Mouse (Mus musculus): Measurements from ENCODE around the gene Eif3k. TPM values are rescaled to one million over a fixed set of nuclear protein-coding genes. Genes with fewer than 3 reads are reported as not detected.

Eif3k gene
- 282 and 286 TPM in 2 replicates for polyA plus RNA-seq (2015; fragmentation: Nextera tagmentation; extraction: Ambion mirVana)

DNA sequence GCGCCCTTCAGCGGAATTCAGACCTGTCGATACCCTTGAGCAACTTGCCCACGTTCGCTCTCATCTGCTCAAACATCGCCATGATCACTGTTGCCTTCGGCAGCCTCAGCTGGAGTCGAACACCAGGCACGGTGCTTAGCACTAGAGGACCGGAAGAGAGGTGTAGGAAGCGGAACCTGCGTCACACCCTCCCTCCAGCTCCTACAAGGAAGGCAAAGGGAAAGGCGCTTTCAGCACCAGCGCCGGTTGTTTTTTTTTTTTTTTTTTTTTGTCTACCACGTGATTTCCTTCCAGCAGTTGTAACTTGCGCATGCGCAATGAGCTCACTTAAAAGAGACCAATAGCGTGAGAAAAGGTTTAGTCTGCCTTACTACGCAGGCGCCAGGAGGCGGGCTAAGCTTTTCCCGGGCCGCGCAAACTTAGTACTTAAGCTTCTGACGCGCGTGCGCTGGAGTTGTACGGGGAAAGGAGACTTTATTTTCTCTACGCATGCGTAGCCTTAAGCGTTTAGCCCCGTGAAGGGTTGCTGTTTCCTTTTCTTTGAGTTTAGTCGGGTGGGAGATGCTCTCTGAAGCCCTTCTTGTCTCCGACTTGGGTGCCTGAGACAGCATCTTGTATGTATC is at the start of gene Eif3k, which contains the start of gene Map4k1:
Eif3k (minus strand) TSS at position 214 of the 623 bp plus-strand sequence.
Map4k1 (plus strand) TSS at position 400 of the 623 bp plus-strand sequence.
- Histone ChIP-seq H3K9ac (ENCODE audit: low read depth, low read length) (peak within 1 kb of the TSS; percentile 60), H3K27ac (ENCODE audit: low read depth, low read length) (peak within 1 kb of the TSS; percentile 76), H3K4me1 (replicated peaks; ENCODE audit: control insufficient read depth, insufficient read depth, low read length) (peaks cover 5% of the 10 kb centered on the region; the same call in 1 of the 2 replicates), H3K36me3 (ENCODE audit: control insufficient read depth, insufficient read depth) (peaks cover 28% of the 10 kb centered on the region), H3K4me2 (replicated peaks; ENCODE audit: low read depth) (peak within 1 kb of the TSS; percentile 85), H3K4me3 (ENCODE audit: low read depth, low read length) (peak within 1 kb of the TSS; percentile 71), H3K27me3 (replicated peaks; ENCODE audit: control insufficient read depth, insufficient read depth, low read length) (no peaks in the 10 kb centered on the region), H3K9me3 (ENCODE audit: control insufficient read depth) (no peaks in the 10 kb centered on the region)
- peak; percentile 10; the same call in 1 of the 2 replicates for TF ChIP-seq CTCF (IDR thresholded peaks at IDR 0.05; ENCODE audit: low read depth)
- peak; percentile 95 for ATAC-seq
- under 1% methylated on average over 36 of the region's 36 CpGs for WGBS

DNA sequence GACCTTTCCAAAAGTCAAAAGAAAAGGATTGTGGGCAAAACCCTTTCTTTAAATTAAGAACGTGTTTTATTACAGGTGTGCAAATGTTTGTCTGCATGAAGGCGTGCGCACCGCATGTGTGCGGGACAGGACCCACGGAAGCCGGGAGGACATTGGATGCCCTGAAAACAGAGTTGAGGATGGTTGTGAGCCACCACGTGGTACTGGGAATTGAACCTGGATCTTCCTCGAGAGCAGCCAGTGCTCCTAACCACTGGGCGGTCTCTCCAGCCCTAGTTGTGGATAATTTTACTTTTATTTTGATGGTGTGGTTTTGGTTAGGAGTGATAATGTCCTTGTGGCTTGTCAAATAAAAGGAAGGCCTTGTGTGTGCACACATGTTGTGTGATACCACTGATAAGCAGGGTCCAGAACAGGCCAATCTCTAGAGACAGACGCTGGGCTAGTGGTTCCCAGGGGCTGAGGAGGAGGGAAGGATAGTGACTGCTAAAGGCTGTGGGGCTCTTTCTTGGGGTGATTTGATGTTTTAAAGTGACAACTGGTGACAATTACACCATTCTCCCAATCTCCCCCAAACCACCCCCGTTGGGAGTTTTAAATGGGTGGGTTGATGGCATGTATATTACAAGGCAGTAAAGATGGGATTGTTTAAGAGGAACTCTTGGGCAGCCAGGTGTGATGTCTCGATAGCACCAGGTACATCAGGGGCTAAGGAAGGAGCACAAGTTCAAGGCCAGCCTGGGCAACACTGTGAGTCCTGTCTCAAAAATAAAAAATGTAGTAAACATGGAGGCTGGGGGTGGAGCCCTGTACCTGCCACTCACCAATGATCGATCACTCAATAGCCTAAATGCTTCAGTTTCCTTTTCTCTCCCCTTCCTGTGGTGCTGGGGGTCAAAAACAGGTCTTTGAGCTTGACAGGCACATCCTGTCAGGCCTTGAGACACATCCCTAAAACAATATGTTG is 48.3 kb upstream of the Eif3k start:
- no peak for ATAC-seq
- H3K36me3 ChIP-seq (ENCODE audit: control insufficient read depth, insufficient read depth): no peaks in the 10 kb centered on the region
- H3K9ac ChIP-seq (ENCODE audit: low read depth, low read length): no peak overlapping the region
- no peaks in the 10 kb centered on the region for H3K9me3 ChIP-seq (ENCODE audit: control insufficient read depth)
- H3K4me1 ChIP-seq (replicated peaks; ENCODE audit: control insufficient read depth, insufficient read depth, low read length): no peaks in the 10 kb centered on the region
- WGBS: 86% methylated on average over 14 of the region's 14 CpGs
- no peaks in the 10 kb centered on the region for H3K27me3 ChIP-seq (replicated peaks; ENCODE audit: control insufficient read depth, insufficient read depth, low read length)
- no peak overlapping the region for H3K4me3 ChIP-seq (ENCODE audit: low read depth, low read length)
- no peak overlapping the region for H3K4me2 ChIP-seq (replicated peaks; ENCODE audit: low read depth)
- H3K27ac ChIP-seq (ENCODE audit: low read depth, low read length): no peak overlapping the region
- TF ChIP-seq CTCF (IDR thresholded peaks at IDR 0.05; ENCODE audit: low read depth): no peak

DNA sequence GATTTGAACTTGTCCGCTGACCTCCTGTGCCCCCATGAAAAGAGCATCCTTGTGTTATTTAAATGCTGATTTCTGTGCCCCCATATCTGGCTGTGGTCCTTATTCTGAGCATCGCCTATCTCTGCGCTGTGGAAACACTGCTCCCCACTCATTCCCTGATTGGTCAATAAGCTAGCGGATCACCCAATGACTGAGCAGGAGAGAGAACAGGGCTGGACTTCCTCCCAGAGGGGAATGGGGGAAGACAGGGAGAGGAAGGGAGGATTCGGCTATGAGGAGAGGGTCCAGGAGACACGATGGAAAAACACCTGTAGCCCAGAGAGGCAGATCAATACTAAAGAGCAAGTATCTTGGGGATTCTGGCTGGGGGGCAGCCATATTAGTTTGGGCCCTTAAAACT is 47.1 kb upstream of the Eif3k start:
- H3K27ac ChIP-seq (ENCODE audit: low read depth, low read length): no peak overlapping the region
- 83% methylated on average over 6 of the region's 6 CpGs for WGBS
- no peak overlapping the region for H3K4me2 ChIP-seq (replicated peaks; ENCODE audit: low read depth)
- TF ChIP-seq CTCF (IDR thresholded peaks at IDR 0.05; ENCODE audit: low read depth): no peak
- no peaks in the 10 kb centered on the region for H3K27me3 ChIP-seq (replicated peaks; ENCODE audit: control insufficient read depth, insufficient read depth, low read length)
- no peak for ATAC-seq
- no peaks in the 10 kb centered on the region for H3K9me3 ChIP-seq (ENCODE audit: control insufficient read depth)
- H3K9ac ChIP-seq (ENCODE audit: low read depth, low read length): no peak overlapping the region
- H3K36me3 ChIP-seq (ENCODE audit: control insufficient read depth, insufficient read depth): no peaks in the 10 kb centered on the region
- H3K4me1 ChIP-seq (replicated peaks; ENCODE audit: control insufficient read depth, insufficient read depth, low read length): no peaks in the 10 kb centered on the region
- no peak overlapping the region for H3K4me3 ChIP-seq (ENCODE audit: low read depth, low read length)

DNA sequence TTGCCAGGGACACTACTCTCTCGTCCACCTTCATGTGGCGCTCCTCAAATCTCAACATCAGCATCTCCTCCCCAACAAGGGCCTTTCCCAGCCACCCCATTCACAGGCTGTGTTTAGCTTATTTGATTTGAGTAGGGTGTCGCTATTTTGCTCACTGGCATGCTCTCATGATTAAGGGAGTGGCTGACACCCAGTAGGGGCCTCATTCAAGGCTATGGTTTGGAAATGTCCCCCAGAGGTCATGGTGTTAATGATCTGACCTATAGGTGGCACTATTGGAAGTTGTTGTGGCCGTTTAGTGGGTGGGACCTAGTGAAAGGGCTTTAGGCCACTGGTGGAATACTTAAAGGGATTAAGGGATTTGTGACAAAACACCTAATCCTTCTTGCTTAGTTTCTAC is 45.1 kb upstream of the Eif3k start:
- Histone ChIP-seq H3K9me3 (ENCODE audit: control insufficient read depth) (no peaks in the 10 kb centered on the region), H3K4me2 (replicated peaks; ENCODE audit: low read depth) (no peak overlapping the region), H3K4me1 (replicated peaks; ENCODE audit: control insufficient read depth, insufficient read depth, low read length) (no peaks in the 10 kb centered on the region), H3K36me3 (ENCODE audit: control insufficient read depth, insufficient read depth) (no peaks in the 10 kb centered on the region), H3K4me3 (ENCODE audit: low read depth, low read length) (no peak overlapping the region), H3K27ac (ENCODE audit: low read depth, low read length) (no peak overlapping the region), H3K27me3 (replicated peaks; ENCODE audit: control insufficient read depth, insufficient read depth, low read length) (no peaks in the 10 kb centered on the region), H3K9ac (ENCODE audit: low read depth, low read length) (no peak overlapping the region)
- 0 out of 2 replicates have a peak, but pooled peaks have one; percentile 4 for TF ChIP-seq CTCF (IDR thresholded peaks at IDR 0.05; ENCODE audit: low read depth)
- whole genome bisulfite sequencing: 76% methylated on average over 4 of the region's 4 CpGs
- no peak for ATAC-seq

DNA sequence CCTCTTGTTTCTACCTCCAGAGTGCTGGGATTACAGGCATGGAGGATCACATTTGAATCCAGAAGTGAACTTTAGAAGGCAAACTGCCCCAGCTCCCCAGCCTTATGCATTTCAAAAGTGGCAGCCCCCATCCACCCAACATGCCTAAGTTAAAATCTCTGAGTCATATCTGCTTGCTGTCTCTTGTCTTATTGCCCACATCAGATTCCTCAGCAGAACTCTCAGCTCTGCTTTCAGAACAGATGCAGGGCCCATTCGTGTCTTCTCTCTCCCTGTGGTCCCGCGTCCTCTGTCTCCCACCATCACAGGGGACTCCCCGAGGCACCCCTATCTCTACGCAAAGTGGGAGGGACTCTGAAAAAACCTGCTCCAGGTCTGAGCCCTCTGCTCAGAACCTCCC is 44.5 kb upstream of the Eif3k start:
- Histone ChIP-seq H3K9ac (ENCODE audit: low read depth, low read length) (no peak overlapping the region), H3K9me3 (ENCODE audit: control insufficient read depth) (no peaks in the 10 kb centered on the region), H3K4me3 (ENCODE audit: low read depth, low read length) (no peak overlapping the region), H3K27me3 (replicated peaks; ENCODE audit: control insufficient read depth, insufficient read depth, low read length) (no peaks in the 10 kb centered on the region), H3K4me1 (replicated peaks; ENCODE audit: control insufficient read depth, insufficient read depth, low read length) (no peaks in the 10 kb centered on the region), H3K27ac (ENCODE audit: low read depth, low read length) (no peak overlapping the region), H3K36me3 (ENCODE audit: control insufficient read depth, insufficient read depth) (no peaks in the 10 kb centered on the region), H3K4me2 (replicated peaks; ENCODE audit: low read depth) (no peak overlapping the region)
- no peak for ATAC-seq
- no peak for TF ChIP-seq CTCF (IDR thresholded peaks at IDR 0.05; ENCODE audit: low read depth)
- 90% methylated on average over 5 of the region's 5 CpGs for WGBS

DNA sequence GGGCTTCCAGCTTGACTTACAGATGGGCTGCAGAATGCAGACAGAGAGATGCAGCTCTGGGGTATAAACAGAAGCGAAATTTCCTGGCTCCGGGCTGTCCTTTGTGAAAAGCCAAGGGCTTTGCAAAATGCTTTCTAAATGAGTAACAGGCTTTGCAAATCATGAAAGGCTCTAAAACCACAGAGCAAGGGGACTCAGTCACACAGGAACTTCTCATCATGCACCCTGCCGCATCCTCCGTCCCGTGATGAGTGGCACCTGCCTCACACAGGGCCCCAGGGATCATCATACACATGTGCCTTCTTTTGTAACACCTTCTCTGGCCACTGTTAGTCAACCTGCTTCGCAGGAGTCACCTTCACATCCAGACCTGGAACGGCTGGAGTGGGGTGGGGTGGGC is 43.9 kb upstream of the Eif3k start:
- Histone ChIP-seq H3K27ac (ENCODE audit: low read depth, low read length) (no peak overlapping the region), H3K4me3 (ENCODE audit: low read depth, low read length) (no peak overlapping the region), H3K9me3 (ENCODE audit: control insufficient read depth) (no peaks in the 10 kb centered on the region), H3K4me2 (replicated peaks; ENCODE audit: low read depth) (no peak overlapping the region), H3K4me1 (replicated peaks; ENCODE audit: control insufficient read depth, insufficient read depth, low read length) (no peaks in the 10 kb centered on the region), H3K9ac (ENCODE audit: low read depth, low read length) (no peak overlapping the region), H3K36me3 (ENCODE audit: control insufficient read depth, insufficient read depth) (no peaks in the 10 kb centered on the region), H3K27me3 (replicated peaks; ENCODE audit: control insufficient read depth, insufficient read depth, low read length) (0 out of 2 replicates have a peak, but pooled peaks cover 4% of the 10 kb centered on the region)
- no peak for TF ChIP-seq CTCF (IDR thresholded peaks at IDR 0.05; ENCODE audit: low read depth)
- WGBS: 63% methylated on average over 7 of the region's 7 CpGs
- no peak for ATAC-seq

All from intestine, postnatal 0 days (tissue).